Mouse (Mus musculus) stomach, embryonic 14.5 days (tissue): Measurements from ENCODE around the gene Rpl22l1. TPM values are rescaled to one million over a fixed set of nuclear protein-coding genes. Genes with fewer than 3 reads are reported as not detected.
"Not testable (repeated sequence)": the region's sequence is repeated elsewhere in the genome, so short reads cannot be mapped to it uniquely, and the experiment has no call there.

Experiments
- ATAC-seq: fragments of 200-750 bp; cut with Nextera tagmentation; 2 replicates; pipeline ENCODE4 v1.8.0; 2017; ENCODE audit warnings: low read depth, moderate TSS enrichment; ENCODE audit not compliant: insufficient number of reproducible peaks, insufficient read depth, low FRiP score
- H3K27ac ChIP-seq: fragments of 300-500 bp; sonication (generic); 2 replicates; pipeline ENCODE4 v1.5.1; 2014; ENCODE audit warnings: mild to moderate bottlenecking, low read length, moderate library complexity, mixed read lengths
- H3K27me3 ChIP-seq: fragments of 300-500 bp; sonication (generic); 2 replicates; pipeline ENCODE4 v1.6.1; 2014; ENCODE audit warnings: low read length, control low read depth, mixed read lengths; ENCODE audit not compliant: control insufficient read depth, insufficient read depth
- H3K36me3 ChIP-seq: fragments of 300-500 bp; sonication (generic); 2 replicates; pipeline ENCODE4 v1.6.1; 2014; ENCODE audit warnings: mild to moderate bottlenecking, control low read depth, low read length, moderate library complexity, mixed read lengths; ENCODE audit not compliant: control insufficient read depth, insufficient read depth
- H3K4me1 ChIP-seq: fragments of 300-500 bp; sonication (generic); 2 replicates; pipeline ENCODE4 v1.6.1; 2014; ENCODE audit warnings: low read length, control low read depth, mixed read lengths; ENCODE audit not compliant: control insufficient read depth, insufficient read depth
- H3K4me2 ChIP-seq: fragments of 300-500 bp; sonication (generic); replicated peaks from 2 replicates; pipeline ENCODE4 v1.6.1; 2014; ENCODE audit warnings: low read depth, low read length, control low read depth
- H3K4me3 ChIP-seq: fragments of 300-500 bp; sonication (generic); 2 replicates; pipeline ENCODE4 v1.5.1; 2014; ENCODE audit warnings: low read depth, low read length, control low read depth
- H3K9ac ChIP-seq: fragments of 300-500 bp; sonication (generic); replicated peaks from 2 replicates; pipeline ENCODE4 v1.6.1; 2014; ENCODE audit warnings: low read depth, mild to moderate bottlenecking, control low read depth, low read length, moderate library complexity, mixed read lengths
- H3K9me3 ChIP-seq: fragments of 300-500 bp; sonication (generic); 2 replicates; pipeline ENCODE4 v1.6.1; 2016; ENCODE audit warnings: low read depth, low read length, control low read depth; ENCODE audit not compliant: control insufficient read depth
- WGBS: fragments of 180-500 bp; shearing (Covaris S2); extraction: QIAGEN DNeasy Blood & Tissue Kit; methylation state at CpG from one replicate; pipeline ENCODE4 v1.1.7; 2014; 5-methylcytosine and 5-hydroxymethylcytosine counted together
- polyA plus RNA-seq: library from polyadenylated mRNA; unstranded; fragments of >200 nt; fragmentation: Nextera tagmentation; extraction: Ambion mirVana; gene quantifications from 2 replicates; pipeline ENCODE4 v1.2.1, GENCODE M21; 2014

Gene Rpl22l1
- 503 and 512 TPM in 2 replicates for polyA plus RNA-seq

DNA sequence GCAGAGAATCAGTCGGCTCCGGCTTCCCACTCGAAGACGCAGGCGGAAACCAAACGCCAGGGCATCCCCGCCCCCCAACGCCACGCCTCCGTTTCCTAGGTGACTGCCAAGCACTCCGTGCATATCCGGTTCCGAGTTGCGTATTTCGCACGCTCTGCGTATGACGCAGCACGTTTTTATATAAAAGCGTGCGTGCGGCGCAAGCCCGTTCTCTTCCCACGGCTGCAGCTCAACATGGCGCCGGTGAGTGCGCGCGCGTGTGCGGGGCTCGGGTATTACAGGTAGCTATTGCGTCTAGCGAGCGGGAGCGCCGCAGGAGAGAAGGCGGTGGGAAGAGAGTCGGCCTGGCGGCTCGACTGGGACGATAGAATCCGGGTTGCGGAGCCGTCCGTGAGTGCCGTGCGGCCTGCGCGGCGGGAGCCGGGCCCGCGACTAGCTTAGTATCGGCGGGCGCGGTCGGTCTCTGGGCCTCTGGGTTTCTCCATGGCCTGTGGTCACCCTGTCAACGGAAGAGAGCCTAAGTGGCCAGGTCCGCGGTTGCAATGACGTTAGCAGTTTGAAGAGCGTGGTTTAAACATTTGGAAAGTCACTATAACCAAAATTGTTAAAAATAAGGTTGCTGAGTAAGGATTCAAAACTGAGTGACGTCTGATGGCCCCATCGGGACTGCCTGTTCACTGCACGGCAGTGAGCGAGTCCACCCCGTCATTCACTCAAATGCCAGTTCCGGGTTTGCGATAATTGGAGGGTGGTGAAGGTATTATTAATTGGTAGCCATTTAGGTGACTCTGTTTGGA lies at the start of gene Rpl22l1:
Gene Rpl22l1 (plus strand): TSS at position 136 of the 797 bp plus-strand sequence.
- Histone ChIP-seq H3K4me1 (peaks cover 4% of the 10 kb centered on the region; the same call in 1 of the 2 replicates), H3K27ac (peak within 1 kb of the TSS; percentile 88), H3K9ac (peak within 1 kb of the TSS; percentile 89), H3K27me3 (no peaks in the 10 kb centered on the region), H3K4me2 (peak within 1 kb of the TSS; percentile 67), H3K4me3 (peak within 1 kb of the TSS; percentile 75), H3K9me3 (no peaks in the 10 kb centered on the region), H3K36me3 (peaks cover 18% of the 10 kb centered on the region)
- under 1% methylated on average over 72 of the region's 72 CpGs for WGBS
- peak; percentile 99 for ATAC-seq

DNA sequence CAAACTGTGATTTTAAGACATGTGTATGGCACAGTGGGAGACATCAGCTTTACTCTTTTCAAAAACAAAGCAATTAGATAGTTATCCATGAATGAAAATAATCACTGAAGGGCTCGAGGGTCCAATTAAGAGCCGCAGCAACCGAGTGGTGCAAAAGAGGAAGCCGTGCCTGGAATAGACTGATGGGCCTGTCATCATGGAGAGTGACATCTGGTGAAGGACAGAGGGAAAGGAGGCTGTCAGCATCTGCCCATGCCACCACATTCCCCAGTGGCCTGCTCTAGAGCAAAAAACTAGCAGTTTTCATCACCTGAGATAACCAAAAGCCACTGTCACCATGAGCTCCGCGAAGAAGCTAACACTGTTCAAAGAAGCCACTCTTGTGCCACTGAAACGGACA lies 49.8 kb upstream of the Rpl22l1 start:
- no peaks in the 10 kb centered on the region for H3K4me1 ChIP-seq
- H3K27ac ChIP-seq: no peak overlapping the region
- ATAC-seq: no peak
- no peak overlapping the region for H3K4me3 ChIP-seq
- H3K9ac ChIP-seq: no peak overlapping the region
- no peaks in the 10 kb centered on the region for H3K36me3 ChIP-seq
- H3K9me3 ChIP-seq: no peaks in the 10 kb centered on the region
- no peak overlapping the region for H3K4me2 ChIP-seq
- 81% methylated on average over 7 of the region's 7 CpGs for WGBS
- H3K27me3 ChIP-seq: no peaks in the 10 kb centered on the region

DNA sequence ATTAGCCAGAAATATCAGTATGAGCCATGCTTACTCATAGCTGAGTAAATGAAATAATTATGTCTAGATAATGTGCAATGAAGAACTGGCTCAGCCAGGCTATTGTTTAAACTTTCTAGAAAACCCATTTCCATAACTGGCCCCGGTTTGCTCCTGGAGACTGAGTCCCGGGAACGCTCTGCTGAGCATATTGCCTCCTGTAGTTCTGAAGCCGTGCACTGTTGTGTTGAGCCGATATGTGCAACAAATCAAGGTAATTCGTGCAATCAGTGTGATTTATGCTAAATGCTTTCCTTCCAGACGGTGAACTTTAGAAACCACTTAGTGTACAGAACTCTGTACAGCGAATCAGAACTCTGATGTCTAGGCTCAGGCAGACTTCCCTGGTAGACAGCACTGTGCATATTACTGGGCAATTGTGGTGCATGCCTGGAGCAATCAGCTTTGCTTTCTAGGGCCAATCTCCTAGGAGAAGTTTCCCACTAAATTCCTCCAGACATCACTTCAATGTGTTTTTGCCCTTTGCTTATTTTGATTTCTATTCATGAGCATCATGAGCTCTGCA lies 43.9 kb upstream of the Rpl22l1 start:
- no peak overlapping the region for H3K9ac ChIP-seq
- no peak overlapping the region for H3K4me3 ChIP-seq
- no peaks in the 10 kb centered on the region for H3K36me3 ChIP-seq
- ATAC-seq: no peak
- H3K27me3 ChIP-seq: no peaks in the 10 kb centered on the region
- H3K4me1 ChIP-seq: no peaks in the 10 kb centered on the region
- 68% methylated on average over 8 of the region's 8 CpGs for WGBS
- H3K9me3 ChIP-seq: no peaks in the 10 kb centered on the region
- no peak overlapping the region for H3K27ac ChIP-seq
- no peak overlapping the region for H3K4me2 ChIP-seq

DNA sequence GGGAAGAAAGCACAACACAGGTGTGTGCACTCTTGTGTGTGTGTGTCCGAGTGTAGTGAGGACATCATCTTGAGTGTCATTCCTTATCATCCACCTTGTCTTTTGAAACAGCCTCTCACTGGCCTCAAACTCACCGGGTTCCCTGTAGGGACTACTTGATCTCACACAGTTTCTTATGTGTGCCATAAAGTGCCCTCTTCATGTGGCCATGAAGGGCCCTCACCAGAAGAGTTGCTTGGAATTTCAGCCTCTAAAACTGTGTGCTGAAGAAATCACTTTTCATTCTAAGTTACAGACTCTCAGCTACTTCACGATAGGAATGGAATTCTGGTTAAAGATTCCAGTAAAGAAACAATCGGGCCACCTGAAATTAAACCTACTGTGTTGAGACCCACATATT lies 38.3 kb upstream of the Rpl22l1 start:
- Histone ChIP-seq H3K9ac (no peak overlapping the region), H3K36me3 (no peaks in the 10 kb centered on the region), H3K9me3 (no peaks in the 10 kb centered on the region), H3K27ac (no peak overlapping the region), H3K4me3 (no peak overlapping the region), H3K4me2 (no peak overlapping the region), H3K27me3 (no peaks in the 10 kb centered on the region), H3K4me1 (no peaks in the 10 kb centered on the region)
- ATAC-seq: no peak
- 90% methylated on average over 4 of the region's 4 CpGs for WGBS

DNA sequence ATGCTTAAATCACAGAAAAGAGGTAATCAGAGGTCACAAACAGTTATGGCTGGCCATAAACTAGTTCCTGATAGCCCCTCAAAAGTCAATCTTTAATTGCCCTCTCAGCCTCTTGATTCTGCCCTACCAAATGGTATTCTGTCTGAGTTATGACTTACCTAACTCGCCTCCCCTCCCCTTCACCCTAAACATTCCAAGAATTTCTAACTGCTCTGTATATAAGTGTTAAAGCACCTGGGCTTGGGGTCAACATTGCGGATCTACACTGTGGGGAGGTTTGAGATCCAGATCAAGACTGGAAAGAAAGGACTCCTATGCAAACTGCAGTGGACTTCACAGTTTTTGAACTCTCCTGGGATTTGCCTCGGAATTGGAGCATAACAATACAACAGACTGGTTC lies 37.0 kb upstream of the Rpl22l1 start:
- Histone ChIP-seq H3K4me1 (no peaks in the 10 kb centered on the region), H3K9me3 (no peaks in the 10 kb centered on the region), H3K27me3 (no peaks in the 10 kb centered on the region), H3K36me3 (no peaks in the 10 kb centered on the region), H3K27ac (no peak overlapping the region), H3K4me2 (no peak overlapping the region), H3K9ac (no peak overlapping the region), H3K4me3 (no peak overlapping the region)
- 69% methylated on average over 3 of the region's 3 CpGs for WGBS
- ATAC-seq: no peak

DNA sequence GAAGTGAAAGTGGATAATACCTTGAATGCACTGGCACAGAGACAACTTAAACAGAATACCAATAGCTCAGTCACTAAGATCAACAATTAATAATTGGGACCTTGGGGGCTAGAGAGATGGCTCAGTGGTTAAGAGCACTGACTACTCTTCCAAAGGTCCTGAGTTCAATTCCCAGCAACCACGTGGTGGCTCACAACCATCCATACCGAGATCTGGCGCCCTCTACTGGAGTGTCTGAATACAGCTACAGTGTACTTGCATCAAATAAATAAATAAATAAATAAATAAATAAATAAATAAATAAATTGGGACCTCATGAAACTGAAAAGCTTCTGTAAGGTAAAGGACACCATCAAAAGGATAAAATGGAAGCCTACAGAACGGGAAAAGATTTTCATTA lies 32.3 kb upstream of the Rpl22l1 start:
- H3K4me2 ChIP-seq, H3K27ac ChIP-seq, H3K36me3 ChIP-seq, H3K9me3 ChIP-seq, H3K4me1 ChIP-seq, ATAC-seq, H3K9ac ChIP-seq, H3K27me3 ChIP-seq, H3K4me3 ChIP-seq: not testable (repeated sequence)
- WGBS: 63% methylated on average over 4 of the region's 4 CpGs

DNA sequence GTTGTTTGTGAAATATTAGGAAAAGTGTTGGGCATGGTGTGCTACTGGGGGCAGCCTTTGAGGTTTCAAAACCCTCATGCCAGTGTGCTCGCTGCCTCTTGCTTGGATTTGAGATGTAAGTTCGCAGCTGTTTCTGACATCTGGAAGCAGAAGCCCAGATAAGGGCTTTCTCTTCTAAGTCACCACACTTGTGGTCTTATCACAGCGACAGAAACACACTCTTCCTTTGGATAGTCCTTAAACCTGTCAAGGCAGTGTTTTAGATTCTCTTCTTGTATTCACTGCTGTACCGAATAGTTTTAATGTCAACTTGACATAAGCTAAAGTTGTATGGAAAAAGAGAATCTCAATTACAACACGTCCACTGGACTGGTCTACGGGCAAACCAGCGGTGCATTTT lies 29.9 kb upstream of the Rpl22l1 start:
- no peak overlapping the region for H3K4me3 ChIP-seq
- WGBS: 88% methylated on average over 7 of the region's 7 CpGs
- no peak overlapping the region for H3K27ac ChIP-seq
- H3K9me3 ChIP-seq: no peaks in the 10 kb centered on the region
- H3K36me3 ChIP-seq: no peaks in the 10 kb centered on the region
- H3K9ac ChIP-seq: no peak overlapping the region
- H3K4me1 ChIP-seq: no peaks in the 10 kb centered on the region
- no peak for ATAC-seq
- no peaks in the 10 kb centered on the region for H3K27me3 ChIP-seq
- no peak overlapping the region for H3K4me2 ChIP-seq

DNA sequence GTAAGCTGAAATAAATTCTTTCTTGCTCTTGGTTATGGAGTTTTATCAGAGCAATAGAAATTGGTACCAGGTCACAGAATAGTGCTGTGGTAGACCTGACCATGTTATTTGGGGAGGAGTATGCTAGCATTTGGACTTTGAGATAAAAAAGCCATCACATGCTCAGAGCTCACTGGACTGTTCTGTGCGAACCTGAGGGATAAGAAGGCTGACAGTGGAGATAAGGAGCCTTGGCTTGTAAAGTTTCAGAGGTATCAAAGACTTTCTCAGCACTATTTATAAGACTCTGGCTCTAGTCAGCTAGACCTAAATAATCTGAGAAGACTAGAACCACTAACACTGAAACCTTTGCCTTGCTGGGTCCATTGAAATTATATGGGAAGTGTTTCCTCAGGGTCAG lies 29.3 kb upstream of the Rpl22l1 start:
- Histone ChIP-seq H3K4me1 (no peaks in the 10 kb centered on the region), H3K27me3 (no peaks in the 10 kb centered on the region), H3K9ac (no peak overlapping the region), H3K27ac (no peak overlapping the region), H3K4me3 (no peak overlapping the region), H3K9me3 (no peaks in the 10 kb centered on the region), H3K4me2 (no peak overlapping the region), H3K36me3 (no peaks in the 10 kb centered on the region)
- ATAC-seq: peak; percentile 77; the same call in 1 of the 2 replicates
- WGBS: 86% methylated on average over 1 of the region's 1 CpGs
